Mouse (Mus musculus) liver, embryonic 12.5 days (tissue): ENCODE measurements at regions not wholly inside any gene's neighbourhood (a gene's known extent, or its start where the extent isn't known, plus 50 kb on each side); places are given as distances from the start of the nearest gene placed in this dataset.

Source experiments
- ATAC-seq: fragments of 200-750 bp; cut with Nextera tagmentation; 2 replicates; pipeline ENCODE4 v1.8.0; 2017; ENCODE audit warnings: moderate number of reproducible peaks, mild to moderate bottlenecking, moderate library complexity
- H3K27ac ChIP-seq: fragments of 300-500 bp; sonication (generic); 2 replicates; pipeline ENCODE4 v1.5.1; 2016; ENCODE audit warnings: mild to moderate bottlenecking
- H3K27me3 ChIP-seq: fragments of 300-500 bp; sonication (generic); replicated peaks from 2 replicates; pipeline ENCODE4 v1.6.1; 2016; ENCODE audit warnings: mild to moderate bottlenecking, moderate library complexity
- H3K36me3 ChIP-seq: fragments of 300-500 bp; sonication (generic); 2 replicates; pipeline ENCODE4 v1.6.1; 2016; ENCODE audit warnings: mild to moderate bottlenecking, moderate library complexity
- H3K4me1 ChIP-seq: fragments of 300-500 bp; sonication (generic); 2 replicates; pipeline ENCODE4 v1.6.1; 2016
- H3K4me2 ChIP-seq: fragments of 300-500 bp; sonication (generic); 2 replicates; pipeline ENCODE4 v1.6.1; 2016; ENCODE audit warnings: mild to moderate bottlenecking, moderate library complexity
- H3K4me3 ChIP-seq: fragments of 300-500 bp; sonication (generic); 2 replicates; pipeline ENCODE4 v1.5.1; 2016; ENCODE audit warnings: mild to moderate bottlenecking, moderate library complexity
- H3K9ac ChIP-seq: fragments of 300-500 bp; sonication (generic); 2 replicates; pipeline ENCODE4 v1.6.1; 2016; ENCODE audit warnings: mild to moderate bottlenecking, moderate library complexity
- H3K9me3 ChIP-seq: fragments of 300-500 bp; sonication (generic); replicated peaks from 2 replicates; pipeline ENCODE4 v1.6.1; 2016; ENCODE audit warnings: mild to moderate bottlenecking, moderate library complexity
- WGBS: fragments of 180-500 bp; shearing (Covaris S2); methylation state at CpG from one replicate; pipeline ENCODE4 v1.1.7; 2016; ENCODE audit not compliant: insufficient replicate concordance; 5-methylcytosine and 5-hydroxymethylcytosine counted together

- no peak overlapping the region for H3K9ac ChIP-seq
Observed at GRCm38 (mm10) chr15:5464732-5465131, 220.7 kb upstream of the Ptger4 start.

DNA sequence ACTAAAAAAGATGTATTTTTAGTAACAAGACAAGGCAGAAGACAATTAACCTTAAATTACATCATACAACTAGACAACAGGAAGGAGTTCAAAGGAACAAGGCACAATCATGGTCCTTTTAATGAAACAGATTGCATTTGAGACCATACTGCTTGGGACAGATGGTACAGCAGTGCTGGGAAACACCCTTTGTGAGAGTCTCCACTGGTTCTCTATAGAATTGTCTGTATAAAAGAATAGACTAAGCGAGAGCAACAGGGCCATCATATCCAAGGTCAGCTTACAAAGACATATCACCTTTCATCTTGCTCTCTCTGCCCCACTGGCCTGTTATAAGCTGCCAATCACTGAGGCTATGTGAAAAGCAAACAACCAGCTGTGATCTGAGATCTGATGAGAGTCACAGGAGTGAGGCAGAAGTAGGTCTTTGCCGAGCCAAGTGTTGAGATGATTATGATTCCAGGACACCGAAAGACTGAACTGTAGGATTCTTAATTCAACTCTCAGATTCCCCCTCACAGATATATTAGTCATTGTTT, 224.6 kb upstream of the Ptger4 start:
- H3K9ac ChIP-seq = no peak overlapping the region
- H3K36me3 ChIP-seq = no peaks in the 10 kb centered on the region
- H3K4me1 ChIP-seq = no peaks in the 10 kb centered on the region
- H3K4me3 ChIP-seq = no peak overlapping the region
- H3K27me3 ChIP-seq = no peaks in the 10 kb centered on the region
- ATAC-seq = no peak
- WGBS = 74% methylated on average over 3 of the region's 3 CpGs
- no peak overlapping the region for H3K4me2 ChIP-seq
- H3K9me3 ChIP-seq = no peaks in the 10 kb centered on the region
- H3K27ac ChIP-seq = no peak overlapping the region

More at GRCm38 (mm10) chr15:5464732-5465131, 220.7 kb upstream of the Ptger4 start:
- no peak overlapping the region for H3K27ac ChIP-seq
- H3K9me3 ChIP-seq = no peaks in the 10 kb centered on the region
- 60% methylated on average over 5 of the region's 5 CpGs for WGBS
- ATAC-seq = no peak
- H3K27me3 ChIP-seq = no peaks in the 10 kb centered on the region
- peaks cover 4% of the 10 kb centered on the region; the same call in 1 of the 2 replicates for H3K4me1 ChIP-seq
- H3K36me3 ChIP-seq = no peaks in the 10 kb centered on the region
- no peak overlapping the region for H3K4me3 ChIP-seq
- no peak overlapping the region for H3K4me2 ChIP-seq

DNA sequence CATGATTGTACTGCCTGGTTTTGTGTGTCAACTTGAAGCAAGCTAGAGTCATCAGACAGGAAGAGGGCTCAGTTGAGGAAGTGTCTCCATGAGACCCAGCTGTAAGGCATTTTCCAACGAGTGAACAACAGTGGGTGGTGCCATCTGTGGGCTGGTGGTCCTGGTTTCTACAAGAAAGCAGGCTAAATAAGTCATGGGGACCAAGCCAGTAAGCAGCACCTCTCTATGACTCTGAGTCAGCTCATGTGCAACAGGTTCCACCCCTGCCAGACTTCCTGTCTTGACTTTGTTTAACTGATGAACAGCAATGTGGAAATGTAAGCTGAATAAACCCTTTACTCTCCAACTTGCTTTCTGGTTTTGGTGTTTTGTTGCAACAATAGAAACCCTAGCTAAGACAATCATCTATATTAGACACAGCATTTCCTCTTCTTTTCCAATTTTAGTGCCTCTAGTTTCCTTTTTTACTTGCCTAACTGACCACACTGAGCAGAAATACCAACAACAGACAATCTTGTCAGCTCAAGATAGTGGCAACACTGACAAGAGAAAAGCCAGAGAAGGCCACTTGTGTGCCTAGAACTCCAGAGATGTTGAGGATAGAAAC, 231.5 kb upstream of the Ptger4 start:
- Histone ChIP-seq H3K4me2 (no peak overlapping the region), H3K36me3 (no peaks in the 10 kb centered on the region), H3K27ac (no peak overlapping the region), H3K27me3 (no peaks in the 10 kb centered on the region), H3K4me3 (no peak overlapping the region), H3K9ac (no peak overlapping the region), H3K9me3 (no peaks in the 10 kb centered on the region), H3K4me1 (no peaks in the 10 kb centered on the region)
- no peak for ATAC-seq
- WGBS = 11% methylated on average over 1 of the region's 1 CpGs

DNA sequence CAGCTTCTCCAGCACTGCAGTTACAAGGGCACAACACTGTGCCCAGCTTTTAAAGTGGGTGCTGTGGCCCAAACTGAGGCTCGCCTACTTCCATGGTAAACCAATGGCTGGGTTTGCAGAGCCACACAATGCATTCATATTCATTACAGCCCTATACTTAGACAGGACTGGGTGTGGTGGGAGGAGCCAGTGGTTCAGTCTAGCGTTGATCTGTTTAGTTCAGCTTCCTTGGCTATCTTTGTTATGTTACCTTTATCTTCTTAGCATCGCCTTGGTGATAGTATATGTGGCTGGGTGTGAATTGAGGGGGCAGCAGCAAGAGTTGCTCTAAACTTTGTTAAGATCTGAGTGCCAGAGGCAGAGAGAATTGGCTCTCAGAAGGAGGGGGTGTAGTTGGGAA, 249.3 kb upstream of the Ptger4 start:
- Histone ChIP-seq H3K4me3 (no peak overlapping the region), H3K4me2 (no peak overlapping the region), H3K9me3 (no peaks in the 10 kb centered on the region), H3K36me3 (no peaks in the 10 kb centered on the region), H3K4me1 (no peaks in the 10 kb centered on the region), H3K27me3 (no peaks in the 10 kb centered on the region), H3K9ac (no peak overlapping the region), H3K27ac (no peak overlapping the region)
- 53% methylated on average over 3 of the region's 3 CpGs for WGBS
- ATAC-seq = no peak

DNA sequence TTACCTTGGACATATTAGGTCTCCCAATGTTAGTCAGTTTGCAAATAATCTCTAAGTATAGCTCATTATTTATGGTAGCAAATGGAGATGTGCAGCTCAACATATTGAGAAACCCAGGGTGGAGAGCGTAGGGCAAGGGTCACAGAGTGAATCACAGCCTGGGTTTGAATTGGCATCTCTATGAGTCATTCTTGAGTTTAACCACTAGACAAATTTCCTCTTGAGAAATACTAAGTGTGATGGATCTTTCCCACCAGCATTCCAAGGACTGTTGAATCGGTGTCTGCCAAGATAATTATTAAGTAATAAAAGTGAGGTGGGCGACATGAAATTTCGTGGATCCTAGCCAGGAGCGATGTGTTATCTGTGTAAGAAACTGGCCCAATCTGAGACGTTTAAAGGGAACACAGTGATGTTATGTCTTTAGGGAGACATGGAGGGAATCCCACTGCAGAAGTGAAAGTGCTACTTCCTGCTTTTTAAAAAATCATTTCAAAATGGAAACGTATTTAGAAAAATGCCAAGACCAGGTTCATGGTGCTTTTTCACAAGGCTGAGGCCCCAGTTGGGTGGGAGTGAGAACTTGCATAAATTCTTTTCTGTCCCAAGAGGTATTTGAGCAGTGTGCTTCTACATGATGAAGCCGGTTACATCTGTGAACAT, 251.3 kb upstream of the Ptger4 start:
- Histone ChIP-seq H3K36me3 (no peaks in the 10 kb centered on the region), H3K27me3 (no peaks in the 10 kb centered on the region), H3K27ac (no peak overlapping the region), H3K4me2 (no peak overlapping the region), H3K4me1 (no peaks in the 10 kb centered on the region), H3K4me3 (no peak overlapping the region), H3K9ac (no peak overlapping the region), H3K9me3 (no peaks in the 10 kb centered on the region)
- ATAC-seq = no peak
- 69% methylated on average over 8 of the region's 8 CpGs for WGBS

DNA sequence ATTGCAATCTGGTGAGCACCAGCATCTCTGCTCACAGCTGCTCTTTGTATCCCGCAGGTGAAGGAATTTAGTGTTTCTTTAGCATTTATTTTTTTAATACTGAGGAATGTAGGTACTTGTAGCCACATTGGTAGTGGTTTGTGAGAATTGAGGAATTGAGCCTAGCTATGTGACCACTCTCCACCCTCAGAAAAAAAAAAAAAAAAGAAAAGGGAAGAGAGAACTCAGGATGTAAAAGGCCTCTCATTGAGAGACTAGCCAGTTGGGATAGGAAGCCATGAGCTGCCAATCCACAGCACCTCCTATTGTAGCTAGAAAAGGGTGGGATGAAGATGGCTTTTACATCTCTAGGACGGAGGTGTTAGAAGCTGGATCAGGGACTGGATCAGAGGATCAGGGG, 252.0 kb upstream of the Ptger4 start:
- Histone ChIP-seq H3K9ac (no peak overlapping the region), H3K27me3 (no peaks in the 10 kb centered on the region), H3K4me2 (no peak overlapping the region), H3K4me1 (no peaks in the 10 kb centered on the region), H3K36me3 (no peaks in the 10 kb centered on the region), H3K27ac (no peak overlapping the region), H3K4me3 (no peak overlapping the region), H3K9me3 (no peaks in the 10 kb centered on the region)
- no peak for ATAC-seq
- 74% methylated on average over 2 of the region's 2 CpGs for WGBS

DNA sequence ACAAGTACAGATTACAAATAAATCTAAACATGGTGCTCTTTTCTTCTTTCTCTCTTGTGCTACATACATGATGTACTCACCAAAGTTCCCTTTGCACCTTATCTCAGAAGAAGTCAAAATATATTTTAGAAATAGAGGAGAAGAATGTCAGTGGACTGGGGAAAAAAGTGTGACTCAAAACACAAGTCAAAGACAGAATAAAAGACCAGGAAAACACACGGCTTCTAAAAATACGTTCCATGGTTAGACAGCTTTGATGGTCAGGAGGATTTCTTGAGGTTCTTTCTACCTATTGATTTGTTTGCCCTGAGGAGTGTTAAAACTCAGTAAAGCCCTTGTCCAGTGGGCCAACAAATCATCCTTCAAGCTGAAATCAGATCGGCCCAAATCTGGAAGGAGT, 260.5 kb upstream of the Ptger4 start:
- H3K4me1 ChIP-seq = no peaks in the 10 kb centered on the region
- no peaks in the 10 kb centered on the region for H3K9me3 ChIP-seq
- WGBS = 63% methylated on average over 3 of the region's 3 CpGs
- no peak overlapping the region for H3K27ac ChIP-seq
- H3K4me3 ChIP-seq = no peak overlapping the region
- ATAC-seq = no peak
- H3K9ac ChIP-seq = no peak overlapping the region
- H3K27me3 ChIP-seq = no peaks in the 10 kb centered on the region
- no peaks in the 10 kb centered on the region for H3K36me3 ChIP-seq
- no peak overlapping the region for H3K4me2 ChIP-seq

DNA sequence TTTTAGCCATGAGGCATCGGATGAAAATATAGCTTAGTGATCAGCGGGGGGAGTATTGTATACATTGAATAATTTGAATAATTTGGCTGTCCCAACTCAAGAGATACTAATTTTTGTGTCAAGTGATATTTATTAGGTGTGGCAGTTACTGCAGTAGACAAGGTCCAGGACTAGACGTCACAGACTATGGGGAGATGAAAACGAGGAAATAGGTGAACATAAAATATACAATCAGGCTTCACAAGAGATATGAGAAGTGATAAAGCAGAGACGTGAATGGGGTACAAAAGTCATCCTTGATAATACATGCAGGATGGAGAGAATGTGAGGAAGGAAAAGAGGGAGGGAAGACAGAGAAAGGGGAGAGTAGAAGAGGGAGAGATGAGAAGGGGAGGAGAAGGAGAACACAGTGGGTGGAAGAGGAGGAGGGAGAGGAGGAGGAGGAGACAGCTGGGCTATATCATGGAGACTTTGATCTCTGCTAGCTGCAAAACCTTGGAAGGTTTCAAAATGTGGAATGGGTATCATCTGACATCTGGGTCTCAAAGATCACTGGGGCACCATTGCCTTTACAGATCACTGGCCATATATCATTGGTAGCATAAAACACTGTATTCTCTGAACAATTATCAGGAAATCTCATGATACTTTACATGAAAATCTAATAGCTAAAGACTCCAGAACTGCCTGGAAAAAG, 263.0 kb upstream of the Ptger4 start:
- 67% methylated on average over 5 of the region's 5 CpGs for WGBS
- no peak for ATAC-seq
- Histone ChIP-seq H3K36me3 (no peaks in the 10 kb centered on the region), H3K9me3 (no peaks in the 10 kb centered on the region), H3K9ac (no peak overlapping the region), H3K4me3 (no peak overlapping the region), H3K4me2 (no peak overlapping the region), H3K27me3 (no peaks in the 10 kb centered on the region), H3K27ac (no peak overlapping the region), H3K4me1 (no peaks in the 10 kb centered on the region)

GRCm38 (mm10) chr15:5507545-5507913, 263.5 kb upstream of the Ptger4 start:
- no peak for ATAC-seq
- Histone ChIP-seq H3K4me3 (no peak overlapping the region), H3K4me1 (no peaks in the 10 kb centered on the region), H3K27ac (no peak overlapping the region), H3K36me3 (no peaks in the 10 kb centered on the region), H3K9me3 (no peaks in the 10 kb centered on the region), H3K4me2 (no peak overlapping the region), H3K9ac (no peak overlapping the region), H3K27me3 (no peaks in the 10 kb centered on the region)
- 61% methylated on average over 3 of the region's 3 CpGs for WGBS

- no peak for ATAC-seq
- Histone ChIP-seq H3K4me3 (no peak overlapping the region), H3K36me3 (no peaks in the 10 kb centered on the region), H3K27me3 (no peaks in the 10 kb centered on the region), H3K4me2 (no peak overlapping the region), H3K9me3 (no peaks in the 10 kb centered on the region), H3K9ac (no peak overlapping the region), H3K27ac (no peak overlapping the region), H3K4me1 (peaks cover 6% of the 10 kb centered on the region; the same call in 1 of the 2 replicates)
- WGBS = 39% methylated on average over 3 of the region's 3 CpGs
Observed at GRCm38 (mm10) chr15:5510056-5510455, 266.1 kb upstream of the Ptger4 start.

- no peak overlapping the region for H3K27ac ChIP-seq
- H3K36me3 ChIP-seq = no peaks in the 10 kb centered on the region
- H3K27me3 ChIP-seq = no peaks in the 10 kb centered on the region
- no peak overlapping the region for H3K9ac ChIP-seq
- no peak overlapping the region for H3K4me2 ChIP-seq
- ATAC-seq = no peak
- peaks cover 6% of the 10 kb centered on the region; the same call in 1 of the 2 replicates for H3K4me1 ChIP-seq
- H3K4me3 ChIP-seq = no peak overlapping the region
- no peaks in the 10 kb centered on the region for H3K9me3 ChIP-seq
- WGBS = 47% methylated on average over 3 of the region's 3 CpGs
Observed at GRCm38 (mm10) chr15:5511046-5511445, 267.1 kb upstream of the Ptger4 start.

DNA sequence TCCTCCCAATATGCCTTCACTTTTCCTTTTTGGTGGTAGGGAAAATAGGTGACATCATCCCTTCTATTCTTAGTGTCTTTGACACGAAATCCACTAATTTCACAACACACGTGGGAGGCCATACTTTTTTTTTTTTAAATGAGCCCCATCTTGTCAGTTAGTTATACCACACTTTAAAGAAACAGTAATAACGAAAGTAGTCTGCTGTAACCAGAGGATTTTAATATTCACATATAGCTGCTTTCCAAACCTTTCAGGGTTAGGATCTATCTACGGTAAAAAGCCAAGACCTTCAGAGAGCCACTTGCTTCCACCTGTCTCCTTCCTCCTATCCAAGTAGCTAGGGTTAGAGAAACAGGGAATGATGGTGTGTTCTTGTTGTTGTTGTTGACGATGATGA, 268.6 kb upstream of the Ptger4 start:
- H3K4me3 ChIP-seq = no peak overlapping the region
- no peak overlapping the region for H3K27ac ChIP-seq
- H3K9ac ChIP-seq = no peak overlapping the region
- no peaks in the 10 kb centered on the region for H3K9me3 ChIP-seq
- H3K4me1 ChIP-seq = peaks cover 6% of the 10 kb centered on the region; the same call in 1 of the 2 replicates
- H3K27me3 ChIP-seq = no peaks in the 10 kb centered on the region
- no peak for ATAC-seq
- no peaks in the 10 kb centered on the region for H3K36me3 ChIP-seq
- H3K4me2 ChIP-seq = no peak overlapping the region
- 68% methylated on average over 5 of the region's 5 CpGs for WGBS
